In genomic region chr1:143956090-143956489, GRCm38 (mm10) we compare ENCODE assay signal across 30 mouse cellular contexts. TPM values are rescaled to one million over a fixed set of nuclear protein-coding genes. Genes with fewer than 3 reads are reported as not detected.
A peak's percentile ranks its signal among the peaks of the same experiment; 100 is the strongest.
DNase-seq lines count a peak whose midpoint lies in the region; ATAC-seq and TF ChIP-seq lines count a peak whose summit lies in the region.
"Had no signal": no experiment of that assay in that cellular context is flagged by ENCODE, and none has a peak within 500 bp of the region (broad histone marks: within the 10 kb centered on the region; RNA-seq: fewer than 3 reads in every experiment).

No protein-coding gene starts in this region.

- H3K9ac ChIP-seq in heart, embryonic 12.5 days = no peak overlapping the region
- H3K9ac ChIP-seq: embryonic facial prominence, embryonic 13.5 days; forebrain, embryonic 12.5 days; forebrain, embryonic 15.5 days; heart, embryonic 15.5 days; hindbrain, embryonic 14.5 days had no signal

- no peak for DNase-seq in spleen, adult 2 months (ENCODE audit: low read depth in 1 of 2, low spot score in 2 of 2)
- DNase-seq in spleen, postnatal 36 days (ENCODE audit: low spot score in 2 of 2) = no peak
- DNase-seq in ovary, adult 18-20 months (ENCODE audit: low spot score) = no peak
- DNase-seq in c-Kit-positive CD71-positive TER-119-positive erythroid progenitor cells, embryonic 14.5 days (ENCODE audit: low spot score) = no peak
- DNase-seq: adrenal gland, postnatal 10 days; adrenal gland, postnatal 36 days; cerebellum, adult 11 months; cerebellum, adult 2 months; cerebellum, adult 9-11 months; cerebellum, postnatal 25 days; embryo, embryonic 11 days; gastrocnemius, postnatal 25 days; heart, adult 2 months; heart, postnatal 10 days; heart, postnatal 36 days had no signal

- TF ChIP-seq POLR2A in spleen, adult 2 months (IDR thresholded peaks at IDR 0.05; ENCODE audit: low read depth, low read length) = no peak

- peak overlapping the region; percentile 33; the same call in 1 of the 2 replicates for H3K27ac ChIP-seq in spleen, adult 2 months (ENCODE audit: insufficient read depth, low read length)
- H3K27ac ChIP-seq in heart, embryonic 12.5 days (ENCODE audit: poor library complexity, severe bottlenecking) = no peak overlapping the region
- H3K27ac ChIP-seq: embryonic facial prominence, embryonic 10.5 days; embryonic facial prominence, embryonic 13.5 days; forebrain, embryonic 12.5 days; forebrain, embryonic 15.5 days; heart, adult 2 months; heart, embryonic 10.5 days; heart, embryonic 15.5 days; hindbrain, embryonic 14.5 days; hindbrain, postnatal 0 days had no signal

- no peak overlapping the region for H3K4me2 ChIP-seq in heart, embryonic 12.5 days
- H3K4me2 ChIP-seq: embryonic facial prominence, embryonic 13.5 days; forebrain, embryonic 12.5 days; forebrain, embryonic 15.5 days; heart, embryonic 15.5 days; hindbrain, embryonic 14.5 days had no signal

- no peak for TF ChIP-seq CTCF in spleen, adult 2 months (IDR thresholded peaks at IDR 0.05; ENCODE audit: extremely low read depth, insufficient read depth, insufficient read length, insufficient replicate concordance)

- no peaks in the 10 kb centered on the region for H3K9me3 ChIP-seq in heart, embryonic 12.5 days (replicated peaks)
- H3K9me3 ChIP-seq: embryonic facial prominence, embryonic 10.5 days; embryonic facial prominence, embryonic 13.5 days; forebrain, embryonic 12.5 days; forebrain, embryonic 15.5 days; heart, embryonic 10.5 days; heart, embryonic 15.5 days had no signal

- 23% methylated on average over 1 of the region's 1 CpGs for WGBS in spleen, adult 2 months
- 75% methylated on average over 1 of the region's 1 CpGs for WGBS in heart, embryonic 12.5 days

- H3K36me3 ChIP-seq in spleen, adult 2 months (ENCODE audit: control insufficient read depth, insufficient read depth, low read length) = no peaks in the 10 kb centered on the region
- H3K36me3 ChIP-seq in heart, embryonic 12.5 days = no peaks in the 10 kb centered on the region
- H3K36me3 ChIP-seq: embryonic facial prominence, embryonic 10.5 days; embryonic facial prominence, embryonic 13.5 days; forebrain, embryonic 12.5 days; forebrain, embryonic 15.5 days; heart, embryonic 10.5 days; heart, embryonic 15.5 days had no signal

- ATAC-seq in common myeloid progenitor, adult 5-6 weeks (replicated peaks; ENCODE audit: low read depth, poor library complexity, severe bottlenecking) = peak; percentile 84
- peak; percentile 79 for ATAC-seq in megakaryocyte progenitor cell, adult 5-6 weeks (replicated peaks; ENCODE audit: poor library complexity)
- ATAC-seq in heart, embryonic 12.5 days (ENCODE audit: insufficient number of reproducible peaks, low FRiP score) = no peak
- ATAC-seq: CD4-positive, CD25-positive, alpha-beta regulatory T cell, adult 4 months; forebrain, embryonic 15.5 days; hindbrain, postnatal 0 days; inflammation-experienced regulatory T-cells, adult 6 months; Patski had no signal

- peaks cover 3% of the 10 kb centered on the region; the same call in 1 of the 2 replicates for H3K4me1 ChIP-seq in spleen, adult 2 months (ENCODE audit: control insufficient read depth, insufficient read depth, insufficient read length)
- no peaks in the 10 kb centered on the region for H3K4me1 ChIP-seq in heart, embryonic 12.5 days (replicated peaks)
- H3K4me1 ChIP-seq: embryonic facial prominence, embryonic 10.5 days; embryonic facial prominence, embryonic 13.5 days; forebrain, embryonic 12.5 days; forebrain, embryonic 15.5 days; heart, embryonic 10.5 days; heart, embryonic 15.5 days had no signal

- no peak overlapping the region for H3K4me3 ChIP-seq in spleen, adult 2 months (ENCODE audit: extremely low read depth, insufficient read depth, insufficient read length)
- no peak overlapping the region for H3K4me3 ChIP-seq in heart, embryonic 12.5 days
- H3K4me3 ChIP-seq: embryonic facial prominence, embryonic 10.5 days; embryonic facial prominence, embryonic 13.5 days; erythroblast, embryonic 14.5 days; forebrain, embryonic 12.5 days; forebrain, embryonic 15.5 days; heart, adult 2 months; heart, embryonic 10.5 days; heart, embryonic 15.5 days had no signal

- H3K27me3 ChIP-seq in spleen, adult 2 months (ENCODE audit: control insufficient read depth, insufficient read depth, low read length) = no peaks in the 10 kb centered on the region
- no peaks in the 10 kb centered on the region for H3K27me3 ChIP-seq in heart, embryonic 12.5 days (replicated peaks)
- H3K27me3 ChIP-seq: embryonic facial prominence, embryonic 13.5 days; forebrain, embryonic 12.5 days; forebrain, embryonic 15.5 days; heart, embryonic 15.5 days; Patski had no signal

RNA-seq across cellular contexts. Expression of gene Rgs2, which starts 47.9 kb away (rescaled TPM):
- 5.6 and 6.2 TPM in 2 replicates for polyA plus RNA-seq in spleen, adult 2 months (2012; rRNA removed)
- 98.6 and 123 TPM in 2 replicates for total RNA-seq in common myeloid progenitor, adult 5-6 weeks (2017)
- total RNA-seq in megakaryocyte progenitor cell, adult 5-6 weeks (2015) = 137 and 196 TPM in 2 replicates
- total RNA-seq in megakaryocyte progenitor cell, adult 5-6 weeks (2017) = 73.7 and 95.2 TPM in 2 replicates
- polyA plus RNA-seq in heart, embryonic 12.5 days (2016; fragmentation: Nextera tagmentation; extraction: Ambion mirVana) = 16.1 and 17.4 TPM in 2 replicates
